Mouse (Mus musculus): ENCODE measurements at regions not wholly inside any gene's neighbourhood (a gene's known extent, or its start where the extent isn't known, plus 50 kb on each side); places are given as distances from the start of the nearest gene placed in this dataset.

DNA sequence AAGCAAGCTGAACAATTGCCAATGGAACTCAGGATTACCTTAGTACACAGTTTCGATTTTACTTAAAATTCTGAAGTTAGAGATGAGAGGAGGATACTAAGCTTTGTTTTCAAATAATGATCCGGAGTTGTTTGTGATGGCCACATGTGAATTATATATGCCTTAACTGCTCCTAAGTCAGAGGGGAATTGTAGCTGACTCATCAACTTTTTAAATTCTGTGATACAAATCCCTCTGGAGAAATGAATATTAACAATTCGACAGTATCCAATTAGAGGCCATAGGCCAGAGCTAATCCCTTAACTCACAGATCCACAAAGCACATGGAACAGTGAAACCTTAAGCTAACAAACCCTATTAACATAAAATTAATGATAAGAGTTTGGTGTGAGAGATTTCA, 250.5 kb upstream of the Nox3 start:
- TF ChIP-seq CTCF (IDR thresholded peaks at IDR 0.05) (no peak), POLR2A (IDR thresholded peaks at IDR 0.05; ENCODE audit: insufficient read depth, low read depth, low read length) (no peak), EP300 (IDR thresholded peaks at IDR 0.05; ENCODE audit: insufficient read depth, low read depth, low read length) (no peak)

Data from heart, adult 2 months (tissue).